Mouse (Mus musculus) hindbrain, embryonic 10.5 days (tissue): ENCODE data around the gene Pianp. TPM values are rescaled to one million over a fixed set of nuclear protein-coding genes. Genes with fewer than 3 reads are reported as not detected.

Experiments
- DNase-seq: peaks from one replicate; pipeline ENCODE4 v3.0.0-alpha.2; 2017; ENCODE audit warnings: low spot score
- H3K27ac ChIP-seq: fragments of 300-500 bp; sonication (generic); 2 replicates; pipeline ENCODE4 v1.5.1; 2016; ENCODE audit warnings: mild to moderate bottlenecking, moderate library complexity
- H3K27me3 ChIP-seq: fragments of 300-500 bp; sonication (generic); 2 replicates; pipeline ENCODE4 v1.6.1; 2016; ENCODE audit warnings: mild to moderate bottlenecking; ENCODE audit not compliant: poor library complexity, insufficient read depth, severe bottlenecking
- H3K36me3 ChIP-seq: fragments of 300-500 bp; sonication (generic); 2 replicates; pipeline ENCODE4 v1.6.1; 2016; ENCODE audit warnings: mild to moderate bottlenecking, moderate library complexity
- H3K4me1 ChIP-seq: fragments of 300-500 bp; sonication (generic); replicated peaks from 2 replicates; pipeline ENCODE4 v1.6.1; 2016; ENCODE audit warnings: mild to moderate bottlenecking
- H3K4me3 ChIP-seq: fragments of 300-500 bp; sonication (generic); 2 replicates; pipeline ENCODE4 v1.5.1; 2016; ENCODE audit warnings: mild to moderate bottlenecking, moderate library complexity
- H3K9me3 ChIP-seq: fragments of 300-500 bp; sonication (generic); 2 replicates; pipeline ENCODE4 v1.6.1; 2016; ENCODE audit warnings: mild to moderate bottlenecking, moderate library complexity
- WGBS: fragments of 180-500 bp; shearing (Covaris S2); methylation state at CpG from one replicate; pipeline ENCODE4 v1.1.7; 2016; 5-methylcytosine and 5-hydroxymethylcytosine counted together
- polyA plus RNA-seq: library from polyadenylated mRNA; unstranded; fragments of >200 nt; fragmentation: Nextera tagmentation; extraction: Ambion mirVana; gene quantifications from 2 replicates; pipeline ENCODE4 v1.2.1, GENCODE M21; 2016

The Pianp gene
- polyA plus RNA-seq: 0.85 and 2.4 TPM in 2 replicates

DNA sequence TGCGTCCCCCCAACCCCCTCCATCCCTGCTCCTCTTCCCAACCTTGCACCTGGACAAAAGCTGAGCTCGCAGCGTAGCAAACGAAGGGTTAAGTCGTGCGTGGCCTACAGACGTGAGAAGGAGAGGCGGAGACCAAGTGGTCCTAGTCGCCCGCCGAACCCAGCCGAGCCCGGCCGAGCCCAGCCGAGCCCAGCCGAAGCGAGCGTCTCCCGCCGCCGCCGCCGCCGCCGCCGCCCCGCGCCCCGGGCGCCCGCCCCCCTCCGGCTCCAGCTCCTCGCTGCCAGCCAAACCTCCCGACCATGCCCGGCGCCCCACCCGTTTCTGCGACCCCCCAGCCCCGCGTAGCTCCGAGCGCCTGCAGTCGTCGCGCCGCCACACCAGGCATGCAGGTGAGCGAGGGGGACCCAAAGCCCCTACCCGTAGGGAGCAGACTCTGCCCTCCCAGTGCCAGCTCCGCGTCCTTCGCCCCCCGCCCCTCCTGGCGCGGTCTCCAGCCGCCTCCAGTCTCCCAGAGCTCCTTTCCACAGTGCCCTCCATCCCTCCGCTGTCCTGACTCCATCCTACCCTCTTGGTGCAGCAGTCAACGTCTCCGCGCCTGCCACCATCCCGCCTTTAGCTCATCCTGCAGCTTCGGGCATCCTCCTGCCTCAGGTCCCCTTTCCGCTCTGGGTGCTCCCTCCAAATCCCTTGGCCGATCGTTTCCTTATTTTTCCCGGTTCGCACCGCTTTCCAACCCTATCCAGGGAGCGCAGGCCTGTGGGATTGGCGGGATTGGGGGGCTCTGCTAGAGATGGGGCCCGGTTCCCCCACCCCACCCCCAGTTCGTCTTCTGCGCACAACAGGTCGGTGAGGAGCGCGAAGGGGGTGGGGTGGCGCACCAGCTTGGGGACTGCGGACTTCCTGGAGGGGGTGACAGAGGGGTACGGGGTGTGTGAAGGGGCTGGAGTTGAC is at the start of gene Pianp:
TSS of gene Pianp (plus strand) at position 144 of the 951 bp plus-strand sequence.
- Histone ChIP-seq H3K27ac (peak within 1 kb of the TSS; percentile 85), H3K36me3 (no peaks in the 10 kb centered on the region), H3K4me1 (peaks cover 31% of the 10 kb centered on the region), H3K27me3 (peaks cover 100% of the 10 kb centered on the region), H3K4me3 (peak within 1 kb of the TSS; percentile 70), H3K9me3 (no peaks in the 10 kb centered on the region)
- under 1% methylated on average over 75 of the region's 78 CpGs for WGBS
- DNase-seq: peak; percentile 76

DNA sequence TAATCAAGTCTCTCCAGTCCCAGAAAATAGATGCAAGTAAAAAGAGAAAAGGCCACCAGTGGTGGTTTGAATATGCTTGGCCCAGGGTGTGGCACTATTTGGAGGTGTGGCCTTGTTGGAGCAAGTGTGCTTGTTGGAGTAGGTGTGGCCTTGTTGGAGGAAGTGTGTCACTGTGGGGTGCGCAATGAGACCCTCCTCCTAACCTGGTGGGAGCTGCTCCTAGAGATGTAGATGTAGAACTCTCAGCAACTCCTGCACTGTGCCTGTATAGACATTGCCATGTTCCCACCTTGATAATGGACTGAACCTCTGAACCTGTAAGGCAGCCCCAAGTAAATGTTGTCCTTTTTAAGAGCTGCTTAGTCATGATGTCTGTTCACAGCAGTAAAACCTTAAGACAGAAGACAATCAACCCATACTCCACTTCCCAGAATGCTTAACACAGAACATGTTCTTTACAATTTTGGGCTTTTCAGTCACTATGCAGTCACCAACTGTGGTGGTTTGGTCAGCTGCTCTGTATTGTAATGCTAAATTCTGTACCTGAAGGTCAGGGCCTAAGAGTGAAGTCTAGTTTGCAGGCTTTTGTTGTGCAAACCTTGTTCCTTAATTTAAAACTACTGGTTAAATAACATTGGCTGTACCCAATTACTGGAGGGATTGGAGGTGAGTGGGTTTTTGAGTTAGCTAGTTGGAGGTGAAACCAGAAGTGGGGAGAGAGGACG is 42.3 kb upstream of the Pianp start:
- Histone ChIP-seq H3K9me3 (peaks cover 8% of the 10 kb centered on the region; the same call in 1 of the 2 replicates), H3K4me1 (no peaks in the 10 kb centered on the region)

DNA sequence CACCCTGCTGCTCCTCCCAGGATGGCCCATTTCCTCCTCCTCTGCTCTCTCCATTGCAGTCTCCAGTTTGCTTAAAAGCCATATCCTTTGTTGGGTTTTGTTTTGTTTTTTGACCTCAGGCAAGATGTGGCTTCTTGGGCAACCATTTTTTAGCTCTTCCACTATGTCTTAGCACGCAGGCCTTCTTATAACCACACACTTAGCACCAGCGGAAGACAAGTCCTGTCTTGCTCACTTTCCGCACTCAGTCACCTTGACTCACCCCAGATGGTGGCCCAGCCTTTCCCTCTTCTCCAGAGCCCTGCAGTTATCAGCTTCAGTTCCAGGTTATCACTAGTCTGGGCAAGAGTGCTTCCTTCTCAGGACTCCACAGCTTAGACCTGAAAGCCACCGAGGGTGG is 41.3 kb upstream of the Pianp start:
- H3K9me3 ChIP-seq: peaks cover 8% of the 10 kb centered on the region; the same call in 1 of the 2 replicates
- no peaks in the 10 kb centered on the region for H3K27me3 ChIP-seq
- 97% methylated on average over 4 of the region's 4 CpGs for WGBS
- no peak overlapping the region for H3K4me3 ChIP-seq
- no peak overlapping the region for H3K27ac ChIP-seq
- DNase-seq: no peak
- H3K36me3 ChIP-seq: peaks cover 57% of the 10 kb centered on the region
- no peaks in the 10 kb centered on the region for H3K4me1 ChIP-seq

More for the DNA sequence above, 42.3 kb upstream of the Pianp start:
- Histone ChIP-seq H3K27ac (no peak overlapping the region), H3K27me3 (no peaks in the 10 kb centered on the region), H3K4me3 (no peak overlapping the region), H3K36me3 (peaks cover 47% of the 10 kb centered on the region)
- 82% methylated on average over 2 of the region's 2 CpGs for WGBS
- no peak for DNase-seq

DNA sequence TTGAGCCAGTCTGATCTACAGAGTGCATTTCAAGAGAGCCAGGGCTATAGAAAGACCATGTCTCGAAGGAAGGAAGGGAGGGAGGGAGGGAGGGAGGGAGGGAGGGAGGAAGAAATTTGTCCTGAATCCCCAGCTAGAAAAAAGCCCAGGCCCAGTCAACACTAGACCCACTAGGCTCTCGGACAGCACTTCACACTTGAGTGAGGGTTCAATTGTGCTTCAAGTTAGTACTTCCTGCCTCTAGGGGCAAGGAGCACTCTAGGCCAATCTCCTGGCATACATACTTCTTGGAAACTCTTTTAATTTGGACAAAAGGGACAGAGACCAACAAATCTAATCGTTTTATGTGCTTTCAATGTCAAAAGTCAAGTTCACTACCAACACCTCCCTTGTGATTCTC is 38.4 kb upstream of the Pianp start:
- Histone ChIP-seq H3K9me3 (no peaks in the 10 kb centered on the region), H3K4me3 (no peak overlapping the region), H3K27ac (no peak overlapping the region), H3K36me3 (peaks cover 82% of the 10 kb centered on the region), H3K4me1 (no peaks in the 10 kb centered on the region), H3K27me3 (no peaks in the 10 kb centered on the region)
- 89% methylated on average over 3 of the region's 3 CpGs for WGBS
- no peak for DNase-seq

DNA sequence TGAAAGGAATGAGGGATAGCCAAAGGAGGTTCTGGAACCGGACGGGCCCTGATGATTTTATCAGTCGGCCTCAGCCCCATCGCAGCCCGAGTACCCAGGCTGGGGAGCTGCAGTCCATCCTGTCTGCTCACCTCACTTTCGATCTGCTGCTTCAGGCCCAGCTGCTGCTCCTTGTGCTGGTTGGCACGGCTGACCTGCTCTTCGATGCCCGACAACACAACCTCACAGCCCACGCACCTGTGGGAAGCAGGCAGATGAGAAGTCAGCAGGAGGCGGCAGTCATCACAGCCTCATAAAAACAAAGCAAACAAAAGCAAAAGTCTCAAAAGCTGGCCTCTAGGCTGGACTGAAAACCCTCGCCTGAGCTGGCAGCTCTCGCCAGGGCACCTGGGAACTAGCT is 36.5 kb upstream of the Pianp start:
- Histone ChIP-seq H3K27ac (no peak overlapping the region), H3K4me1 (peaks cover 9% of the 10 kb centered on the region), H3K9me3 (no peaks in the 10 kb centered on the region), H3K36me3 (peaks cover 79% of the 10 kb centered on the region), H3K4me3 (no peak overlapping the region), H3K27me3 (no peaks in the 10 kb centered on the region)
- 89% methylated on average over 13 of the region's 13 CpGs for WGBS
- no peak for DNase-seq

DNA sequence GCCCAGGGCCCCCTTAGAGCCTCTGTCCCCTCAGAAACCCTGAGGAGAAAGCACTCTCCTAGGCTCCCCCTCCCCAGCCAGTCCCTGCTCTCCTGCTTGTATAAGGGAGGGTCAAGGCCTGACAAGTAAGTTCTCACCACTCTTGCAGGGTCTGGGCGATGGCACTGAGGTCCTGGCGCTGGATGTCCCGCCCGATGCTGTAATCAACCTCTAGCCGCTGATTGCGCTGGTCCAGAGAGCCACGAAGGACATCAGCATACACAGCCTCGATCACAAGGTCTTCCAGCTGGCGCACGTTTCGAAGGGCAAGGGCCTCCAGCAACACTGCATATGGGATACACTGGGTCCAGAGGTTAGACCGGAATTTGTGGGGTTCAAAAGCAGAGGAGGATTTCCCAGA is 35.5 kb upstream of the Pianp start:
- WGBS: 93% methylated on average over 12 of the region's 12 CpGs
- H3K36me3 ChIP-seq: peaks cover 69% of the 10 kb centered on the region
- H3K4me1 ChIP-seq: peaks cover 17% of the 10 kb centered on the region
- no peaks in the 10 kb centered on the region for H3K27me3 ChIP-seq
- no peak for DNase-seq
- H3K4me3 ChIP-seq: no peak overlapping the region
- no peaks in the 10 kb centered on the region for H3K9me3 ChIP-seq
- no peak overlapping the region for H3K27ac ChIP-seq

DNA sequence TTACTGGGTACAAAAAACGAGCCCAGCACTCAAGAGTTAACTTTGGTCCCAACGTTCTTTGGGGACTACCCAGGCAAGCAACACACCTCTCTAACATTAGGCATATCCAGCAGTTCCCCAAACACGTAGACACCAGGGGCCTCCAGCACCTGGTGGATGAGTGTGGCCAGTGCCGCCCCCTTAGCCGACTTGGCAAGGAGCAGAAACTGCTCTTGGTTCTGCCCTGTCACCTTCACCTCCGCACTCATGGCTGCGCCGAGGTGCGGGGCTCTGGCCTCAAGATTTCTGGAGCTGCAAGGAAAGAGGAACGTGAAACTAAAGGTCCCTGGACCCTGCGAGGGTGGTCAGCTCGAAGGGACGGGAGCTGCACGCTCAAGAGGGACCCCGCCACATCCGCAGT is 31.9 kb upstream of the Pianp start:
- peak overlapping the region; percentile 83 for H3K4me3 ChIP-seq
- DNase-seq: no peak
- H3K27ac ChIP-seq: peak overlapping the region; percentile 97
- H3K36me3 ChIP-seq: peaks cover 47% of the 10 kb centered on the region
- no peaks in the 10 kb centered on the region for H3K27me3 ChIP-seq
- peaks cover 5% of the 10 kb centered on the region for H3K9me3 ChIP-seq
- 41% methylated on average over 16 of the region's 16 CpGs for WGBS
- peaks cover 22% of the 10 kb centered on the region for H3K4me1 ChIP-seq

DNA sequence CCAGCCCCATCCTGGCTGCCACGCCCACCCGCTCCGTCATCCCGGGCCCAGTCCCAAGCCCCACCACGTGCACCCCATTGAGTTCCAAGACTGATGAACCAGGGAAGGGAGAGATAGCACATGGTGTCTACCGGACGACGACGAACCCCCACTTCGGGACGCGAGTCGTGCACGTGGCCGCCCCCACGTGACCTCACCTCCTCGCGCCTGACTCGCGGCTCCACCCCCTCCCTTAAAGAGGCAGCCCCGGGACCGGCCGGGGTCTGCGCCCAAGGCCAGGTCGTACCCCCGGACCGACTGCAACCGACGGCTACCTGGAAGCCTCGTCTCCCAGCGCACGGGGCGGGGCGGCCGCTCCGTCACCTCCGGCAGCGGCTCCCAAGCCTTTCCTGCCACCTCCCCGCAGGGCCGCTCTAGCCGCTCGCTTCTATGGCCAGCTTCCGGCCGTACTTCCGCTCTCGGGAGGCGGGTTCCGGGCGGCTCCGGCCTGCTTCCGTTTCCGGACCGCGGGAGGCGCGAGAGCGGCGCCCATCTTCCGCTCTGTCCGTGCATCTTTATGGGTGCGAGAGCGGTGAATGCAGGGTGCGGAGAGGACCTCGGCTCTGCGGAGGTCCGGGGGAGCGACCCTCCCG is 31.3 kb upstream of the Pianp start, which contains the start of gene Cops7a:
TSS of gene Cops7a (minus strand) at position 451 of the 632 bp plus-strand sequence.
- Histone ChIP-seq H3K9me3 (peaks cover 5% of the 10 kb centered on the region), H3K27me3 (no peaks in the 10 kb centered on the region), H3K4me1 (peaks cover 22% of the 10 kb centered on the region), H3K27ac (peak within 1 kb of the TSS; percentile 97), H3K36me3 (peaks cover 42% of the 10 kb centered on the region), H3K4me3 (peak within 1 kb of the TSS; percentile 83)
- WGBS: under 1% methylated on average over 68 of the region's 68 CpGs
- DNase-seq: peak; percentile 97

DNA sequence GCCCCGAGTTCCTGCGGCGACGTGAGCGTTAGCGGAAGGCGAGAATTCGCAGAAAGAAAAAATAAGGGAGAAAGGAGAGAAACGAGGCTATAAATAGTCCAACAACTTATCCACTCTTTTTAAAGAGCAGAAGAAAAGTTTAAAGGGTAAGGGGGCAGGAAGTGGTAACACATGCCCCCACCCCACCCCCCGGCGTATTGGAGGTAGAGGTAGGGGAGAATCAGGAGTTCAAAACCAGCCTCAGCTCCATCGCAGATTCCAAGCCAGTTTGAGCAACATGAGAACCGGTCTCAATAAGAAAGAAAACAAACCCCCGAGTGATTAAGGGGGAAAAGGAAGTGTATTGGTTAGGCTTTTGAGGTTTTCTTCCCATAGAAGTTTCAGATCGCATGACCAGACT is 30.7 kb upstream of the Pianp start:
- Histone ChIP-seq H3K36me3 (peaks cover 36% of the 10 kb centered on the region), H3K27me3 (no peaks in the 10 kb centered on the region), H3K27ac (peak overlapping the region; percentile 97), H3K9me3 (peaks cover 5% of the 10 kb centered on the region), H3K4me1 (peaks cover 22% of the 10 kb centered on the region), H3K4me3 (peak overlapping the region; percentile 83)
- DNase-seq: no peak
- 16% methylated on average over 15 of the region's 15 CpGs for WGBS

DNA sequence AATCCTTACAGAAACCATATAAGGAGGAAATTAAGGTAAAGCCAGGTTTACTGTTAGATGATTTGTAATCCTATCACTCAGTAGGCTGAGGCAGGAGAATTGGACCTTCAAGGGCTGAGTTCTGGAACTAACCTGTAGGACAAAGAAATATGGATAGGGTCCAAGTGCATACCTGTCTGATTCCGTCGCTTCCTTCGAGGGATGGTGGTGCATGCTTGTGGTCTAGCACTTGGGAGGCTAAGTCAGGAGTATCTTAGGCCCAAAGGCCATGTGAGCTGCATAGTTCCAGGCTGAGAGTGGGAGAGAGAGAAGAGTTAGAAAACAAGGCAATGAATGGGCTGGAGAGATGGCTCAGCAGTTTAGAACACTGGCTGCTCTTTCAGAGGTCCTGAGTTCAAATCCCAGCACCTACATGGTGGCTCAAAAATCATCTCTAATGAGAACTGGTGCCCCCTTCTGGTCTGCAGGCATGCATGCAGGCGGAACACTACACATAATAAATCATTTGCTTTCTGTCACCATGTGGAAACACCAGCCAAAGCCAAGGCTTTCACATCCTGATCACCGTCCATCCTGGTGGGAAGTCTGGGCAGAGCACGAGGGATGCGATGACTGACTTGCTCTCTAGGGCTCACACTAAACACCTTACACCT is 29.9 kb upstream of the Pianp start:
- Histone ChIP-seq H3K4me1 (peaks cover 22% of the 10 kb centered on the region), H3K4me3 (peak overlapping the region; percentile 83), H3K36me3 (peaks cover 28% of the 10 kb centered on the region), H3K9me3 (peaks cover 5% of the 10 kb centered on the region), H3K27ac (no peak overlapping the region), H3K27me3 (no peaks in the 10 kb centered on the region)
- no peak for DNase-seq
- 95% methylated on average over 7 of the region's 7 CpGs for WGBS

DNA sequence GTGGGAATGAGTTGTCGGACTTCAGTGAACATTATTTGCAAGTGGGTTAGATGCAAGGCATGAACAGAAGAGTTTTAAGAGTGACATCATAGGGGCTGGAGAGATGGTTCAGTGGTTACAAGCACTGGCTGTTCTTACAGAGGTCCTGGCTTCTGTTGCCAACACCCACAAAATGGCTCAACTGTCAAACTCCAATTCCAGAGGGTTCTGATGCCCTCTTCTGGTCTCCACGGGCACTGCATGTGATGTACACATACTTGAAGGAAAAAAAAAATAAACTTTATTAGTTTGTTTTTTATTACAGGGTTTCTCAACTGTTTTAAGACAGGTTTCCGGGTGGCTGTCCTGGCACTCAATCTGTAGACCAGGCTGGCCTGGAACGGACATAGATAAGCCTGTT is 28.7 kb upstream of the Pianp start:
- 72% methylated on average over 4 of the region's 4 CpGs for WGBS
- Histone ChIP-seq H3K9me3 (peaks cover 5% of the 10 kb centered on the region), H3K27ac (no peak overlapping the region), H3K27me3 (no peaks in the 10 kb centered on the region), H3K4me1 (peaks cover 22% of the 10 kb centered on the region), H3K4me3 (no peak overlapping the region), H3K36me3 (peaks cover 16% of the 10 kb centered on the region)
- DNase-seq: peak; percentile 42

DNA sequence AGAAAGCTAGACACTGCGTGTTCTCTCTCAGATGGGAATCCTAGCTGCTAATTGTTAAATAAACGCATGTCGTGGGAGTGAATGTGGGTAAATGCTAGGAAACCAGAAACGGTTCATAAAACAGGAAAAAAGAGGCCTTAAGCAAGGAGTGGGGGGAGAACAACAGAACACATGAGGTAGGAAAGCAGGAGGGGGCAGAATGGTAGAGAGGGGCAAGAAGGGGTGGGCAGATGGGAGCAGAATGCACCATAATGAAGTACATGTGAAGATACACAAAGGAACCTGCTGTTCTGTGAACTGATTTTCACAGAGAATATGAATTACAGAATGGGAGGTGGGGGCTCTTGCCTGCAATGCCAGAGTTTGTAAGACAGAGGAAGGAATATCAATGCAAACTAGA is 4.3 kb upstream of the Pianp start:
- no peak overlapping the region for H3K27ac ChIP-seq
- no peak overlapping the region for H3K4me3 ChIP-seq
- H3K9me3 ChIP-seq: peaks cover 15% of the 10 kb centered on the region
- no peaks in the 10 kb centered on the region for H3K36me3 ChIP-seq
- no peak for DNase-seq
- peaks cover 22% of the 10 kb centered on the region for H3K4me1 ChIP-seq
- 80% methylated on average over 4 of the region's 4 CpGs for WGBS
- H3K27me3 ChIP-seq: peaks cover 57% of the 10 kb centered on the region
